Mouse (Mus musculus) C3H10T1/2 (cell line): Measurements from ENCODE around the gene Catspere2. TPM values are rescaled to one million over a fixed set of nuclear protein-coding genes. Genes with fewer than 3 reads are reported as not detected.

Experiments
- polyA plus RNA-seq, 2 experiments: library from polyadenylated mRNA; unstranded; fragments of >200 nt; fragmentation: generic; extraction: Trizol; gene quantifications; one replicate each; pipeline ENCODE4 v1.2.1; 2012; ENCODE audit warnings: missing spikeins in 2 of 2

Catspere2 gene
- polyA plus RNA-seq = under 1 TPM; 0.01 to 0.07 TPM

GRCm38 (mm10) chr1:177983024-177983450 is at the start of gene Catspere2:
Catspere2 (plus strand) TSS chr1:177983423.

GRCm38 (mm10) chr1:178187216-178187791 is 204.1 kb downstream of the Catspere2 start, which contains the start of gene Desi2:
Desi2 (plus strand) TSS chr1:178187417.

Other genes with a start within 250 kb of the Catspere2 start
- gene Adss, start 186.9 kb upstream of the Catspere2 start, polyA plus RNA-seq = 10 to 100 TPM in 1 of 2 experiments, 1 to 10 TPM in 1; 4.3 to 19.9 TPM
- gene Desi2, start 204.0 kb downstream of the Catspere2 start, polyA plus RNA-seq = 1 to 10 TPM; 1.7 to 4.8 TPM